Comparison of ENCODE assay signal across 8 mouse cellular contexts in the genomic region with DNA sequence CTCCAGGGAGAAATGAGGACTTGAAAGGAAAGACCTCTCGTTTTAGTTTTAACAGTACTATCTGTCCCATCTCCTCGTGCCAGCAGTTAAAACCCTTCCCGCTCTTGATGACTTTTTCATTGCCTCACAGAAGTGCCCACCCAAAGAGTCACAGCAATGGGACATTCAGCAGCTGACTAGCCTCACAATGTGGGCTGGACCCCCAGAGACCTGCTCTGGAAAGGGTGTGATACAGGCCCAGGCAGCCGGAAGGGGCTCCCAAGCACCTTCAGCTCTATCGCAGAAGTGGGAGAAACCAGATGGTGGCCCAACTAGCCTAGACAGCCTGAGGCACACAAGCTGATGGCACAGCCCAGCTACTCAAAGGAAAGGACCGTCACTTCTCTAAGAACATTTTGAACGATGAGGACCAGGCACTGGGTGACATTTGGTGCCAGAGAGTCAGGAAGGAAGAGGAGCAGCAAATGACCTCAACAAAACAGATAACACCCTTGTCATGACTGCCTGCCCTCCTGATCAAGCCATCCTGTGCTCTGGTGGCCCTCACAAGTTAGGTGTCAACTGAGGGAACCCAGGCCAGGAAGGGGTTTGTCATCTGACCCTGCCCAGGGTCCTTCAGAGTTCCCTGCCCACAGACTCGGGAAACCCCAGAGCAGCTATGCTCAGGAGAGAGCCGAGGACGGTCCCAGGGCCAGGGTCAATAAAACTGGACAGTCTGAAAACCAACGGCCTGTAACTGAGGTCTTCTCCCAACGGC. TPM values are rescaled to one million over a fixed set of nuclear protein-coding genes. Genes with fewer than 3 reads are reported as not detected.
A peak's percentile ranks its signal among the peaks of the same experiment; 100 is the strongest.
DNase-seq lines count a peak whose midpoint lies in the region; ATAC-seq and TF ChIP-seq lines count a peak whose summit lies in the region.

No protein-coding gene starts in this region.

- H3K4me2 ChIP-seq in embryonic facial prominence, embryonic 15.5 days (replicated peaks) = peak overlapping the region; percentile 93
- peak overlapping the region; percentile 97 for H3K4me2 ChIP-seq in myocyte (ENCODE audit: low read depth)

- peak; percentile 43 for DNase-seq in limb, embryonic 10.5 days (ENCODE audit: low spot score)
- no peak for DNase-seq in ovary, postnatal 10 days (ENCODE audit: low spot score)
- no peak for DNase-seq in gastrocnemius, postnatal 10 days
- DNase-seq in embryo, embryonic 9.5 days (ENCODE audit: extremely low spot score) = no peak

- 0 out of 2 replicates have a peak overlapping the region, but pooled peaks have one; percentile 78 for H3K27ac ChIP-seq in embryonic facial prominence, embryonic 15.5 days (replicated peaks)
- no peak overlapping the region for H3K27ac ChIP-seq in limb, embryonic 10.5 days

- peak overlapping the region; percentile 95 for H3K4me3 ChIP-seq in megakaryocyte, embryonic 14.5 days (replicated peaks)
- H3K4me3 ChIP-seq in embryonic facial prominence, embryonic 15.5 days (replicated peaks) = peak overlapping the region; percentile 84
- peak overlapping the region; percentile 78 for H3K4me3 ChIP-seq in limb, embryonic 10.5 days
- peak overlapping the region; percentile 85 for H3K4me3 ChIP-seq in myocyte

- H3K9ac ChIP-seq in embryonic facial prominence, embryonic 15.5 days = peak overlapping the region; percentile 75

- H3K9me3 ChIP-seq in megakaryocyte, embryonic 14.5 days = 0 out of 2 replicates have a peak, but pooled peaks cover under 1% of the 10 kb centered on the region
- H3K9me3 ChIP-seq in embryonic facial prominence, embryonic 15.5 days (replicated peaks) = no peaks in the 10 kb centered on the region
- H3K9me3 ChIP-seq in limb, embryonic 10.5 days (replicated peaks) = no peaks in the 10 kb centered on the region

- H3K79me2 ChIP-seq in myocyte (ENCODE audit: control insufficient read depth, insufficient read depth) = peaks cover 61% of the 10 kb centered on the region

- TF ChIP-seq POLR2A in myocyte (IDR thresholded peaks at IDR 0.05; ENCODE audit: insufficient read length, low read depth) = no peak

- peaks cover 80% of the 10 kb centered on the region for H3K4me1 ChIP-seq in megakaryocyte, embryonic 14.5 days
- H3K4me1 ChIP-seq in embryonic facial prominence, embryonic 15.5 days = peaks cover 62% of the 10 kb centered on the region
- peaks cover 66% of the 10 kb centered on the region for H3K4me1 ChIP-seq in limb, embryonic 10.5 days

- peak overlapping the region; percentile 95 for H3ac ChIP-seq in myocyte (ENCODE audit: control insufficient read depth, insufficient read length)

- H3K27me3 ChIP-seq in megakaryocyte, embryonic 14.5 days (replicated peaks) = peaks cover 22% of the 10 kb centered on the region
- H3K27me3 ChIP-seq in embryonic facial prominence, embryonic 15.5 days = no peaks in the 10 kb centered on the region
- peaks cover 47% of the 10 kb centered on the region for H3K27me3 ChIP-seq in limb, embryonic 10.5 days (ENCODE audit: low read depth, poor library complexity, severe bottlenecking)
- no peaks in the 10 kb centered on the region for H3K27me3 ChIP-seq in myocyte (ENCODE audit: control insufficient read depth, insufficient read depth, insufficient read length)

- WGBS in embryonic facial prominence, embryonic 15.5 days = 37% methylated on average over 12 of the region's 12 CpGs
- WGBS in limb, embryonic 10.5 days = 23% methylated on average over 12 of the region's 12 CpGs

- no peak for ATAC-seq in megakaryocyte, adult 5-6 weeks (ENCODE audit: poor library complexity, severe bottlenecking)
- no peak for ATAC-seq in embryonic facial prominence, embryonic 15.5 days (ENCODE audit: insufficient number of reproducible peaks, low FRiP score, low TSS enrichment, low read depth)

- H3K36me3 ChIP-seq in megakaryocyte, embryonic 14.5 days (replicated peaks; ENCODE audit: low read length) = peaks cover 45% of the 10 kb centered on the region
- no peaks in the 10 kb centered on the region for H3K36me3 ChIP-seq in embryonic facial prominence, embryonic 15.5 days
- no peaks in the 10 kb centered on the region for H3K36me3 ChIP-seq in limb, embryonic 10.5 days
- H3K36me3 ChIP-seq in myocyte (ENCODE audit: control insufficient read depth, insufficient read depth) = no peaks in the 10 kb centered on the region

TF ChIP-seq in myocyte, 11 proteins besides CTCF, POLR2A, EP300 and RAD21:
- no peak for TF ChIP-seq POLR2AphosphoS2 (IDR thresholded peaks at IDR 0.05; ENCODE audit: insufficient read length, low read depth)
- TF ChIP-seq USF1 (IDR thresholded peaks at IDR 0.05; ENCODE audit: low read depth) = no peak
- no peak for TF ChIP-seq MYOD1 (IDR thresholded peaks at IDR 0.05; ENCODE audit: control insufficient read depth in 1 of 3, insufficient read length in 2 of 3, low read depth in 2 of 3)
- no peak for TF ChIP-seq CEBPB (IDR thresholded peaks at IDR 0.05; ENCODE audit: insufficient read depth, poor library complexity, severe bottlenecking)
- no peak for TF ChIP-seq TCF3 (IDR thresholded peaks at IDR 0.05; ENCODE audit: insufficient read length, low read depth)
- no peak for TF ChIP-seq REST (IDR thresholded peaks at IDR 0.05; ENCODE audit: insufficient read depth, insufficient read length)
- no peak for TF ChIP-seq TCF12 (IDR thresholded peaks at IDR 0.05; ENCODE audit: insufficient read depth, poor library complexity, severe bottlenecking)
- TF ChIP-seq MYOG (IDR thresholded peaks at IDR 0.05; ENCODE audit: control insufficient read depth in 1 of 3, insufficient read depth in 1 of 3, insufficient read length in 2 of 3, low read depth in 2 of 3) = no peak
- no peak for TF ChIP-seq E2F4 (IDR thresholded peaks at IDR 0.05; ENCODE audit: insufficient read depth)
- TF ChIP-seq MAX (IDR thresholded peaks at IDR 0.05; ENCODE audit: low read depth) = no peak
- no peak for TF ChIP-seq SRF (IDR thresholded peaks at IDR 0.05; ENCODE audit: control insufficient read depth, insufficient read length, low read depth)

RNA-seq across cellular contexts. Expression of a gene that starts 2.3 kb away (rescaled TPM):
- polyA plus RNA-seq in megakaryocyte, embryonic 14.5 days (2012; ENCODE audit: insufficient read depth, low replicate concordance) = 156 and 517 TPM in 2 replicates
- 82.9 and 83.8 TPM in 2 replicates for total RNA-seq in megakaryocyte, adult 5-6 weeks (2015)
- 46.3 and 55.6 TPM in 2 replicates for total RNA-seq in megakaryocyte, adult 5-6 weeks (2017)
- 17.5 and 18.7 TPM in 2 replicates for polyA plus RNA-seq in embryonic facial prominence, embryonic 15.5 days (2015; fragmentation: Nextera tagmentation; extraction: Ambion mirVana)
- polyA plus RNA-seq in limb, embryonic 10.5 days (2016; fragmentation: Nextera tagmentation; extraction: Ambion mirVana) = 10.9 and 11.2 TPM in 2 replicates
- 37.4 TPM for polyA plus RNA-seq in myocyte (2012; fragmentation: generic; extraction: Trizol)
- total RNA-seq in gastrocnemius, postnatal 10 days (2021) = 10 to 100 TPM; 18.3 to 22.5 TPM

RNA-seq across cellular contexts. Expression of a gene that starts 13.6 kb away (rescaled TPM):
- polyA plus RNA-seq in megakaryocyte, embryonic 14.5 days (2012; ENCODE audit: insufficient read depth, low replicate concordance) = 12.8 and 13.0 TPM in 2 replicates
- 0.78 and 1.2 TPM in 2 replicates for total RNA-seq in megakaryocyte, adult 5-6 weeks (2015)
- total RNA-seq in megakaryocyte, adult 5-6 weeks (2017) = 0.69 and 1.8 TPM in 2 replicates
- polyA plus RNA-seq in embryonic facial prominence, embryonic 15.5 days (2015; fragmentation: Nextera tagmentation; extraction: Ambion mirVana) = 28.1 and 31.6 TPM in 2 replicates
- 60.2 and 67.0 TPM in 2 replicates for polyA plus RNA-seq in limb, embryonic 10.5 days (2016; fragmentation: Nextera tagmentation; extraction: Ambion mirVana)
- polyA plus RNA-seq in myocyte (2012; fragmentation: generic; extraction: Trizol) = 9.8 TPM
- total RNA-seq in gastrocnemius, postnatal 10 days (2021) = 1 to 10 TPM; 6.4 to 7.6 TPM
